Mouse (Mus musculus) heart, embryonic 14.5 days (tissue): ENCODE measurements at regions not wholly inside any gene's neighbourhood (a gene's known extent, or its start where the extent isn't known, plus 50 kb on each side); places are given as distances from the start of the nearest gene placed in this dataset.

Experiments
- ATAC-seq: fragments of 200-750 bp; cut with Nextera tagmentation; 2 replicates; pipeline ENCODE4 v1.8.0; 2017; ENCODE audit warnings: low read depth, moderate TSS enrichment; ENCODE audit not compliant: insufficient number of reproducible peaks, insufficient read depth, low FRiP score
- H3K27ac ChIP-seq, 2 experiments: fragments of 200-500 bp in 1 of 2; fragments of 300-500 bp in 1 of 2; sonication (generic) in 1 of 2; replicated peaks in 1 of 2; 2 replicates each; pipeline ENCODE4 v1.5.1; 2012 to 2014; ENCODE audit warnings: low read depth in 2 of 2, low read length in 2 of 2, control low read depth in 1 of 2, mild to moderate bottlenecking in 1 of 2, mixed read lengths in 1 of 2; ENCODE audit not compliant: control insufficient read depth in 1 of 2, insufficient read depth in 1 of 2
- H3K27me3 ChIP-seq: fragments of 300-500 bp; sonication (generic); 2 replicates; pipeline ENCODE4 v1.6.1; 2014; ENCODE audit warnings: mild to moderate bottlenecking, low read length, control low read depth; ENCODE audit not compliant: control insufficient read depth, insufficient read depth
- H3K36me3 ChIP-seq: fragments of 300-500 bp; sonication (generic); 2 replicates; pipeline ENCODE4 v1.6.1; 2014; ENCODE audit warnings: mild to moderate bottlenecking, control low read depth, low read length, mixed read lengths; ENCODE audit not compliant: control insufficient read depth, insufficient read depth
- H3K4me1 ChIP-seq, 2 experiments: fragments of 200-500 bp in 1 of 2; fragments of 300-500 bp in 1 of 2; sonication (generic) in 1 of 2; 2 replicates each; pipeline ENCODE4 v1.6.1; 2012 to 2014; ENCODE audit warnings: low read length in 2 of 2, control low read depth in 1 of 2, mixed read lengths in 1 of 2; ENCODE audit not compliant: control insufficient read depth in 2 of 2, insufficient read depth in 2 of 2
- H3K4me2 ChIP-seq: fragments of 300-500 bp; sonication (generic); 2 replicates; pipeline ENCODE4 v1.6.1; 2014; ENCODE audit warnings: mild to moderate bottlenecking, low read length
- H3K4me3 ChIP-seq, 2 experiments: fragments of 200-500 bp in 1 of 2; fragments of 300-500 bp in 1 of 2; sonication (generic) in 1 of 2; 2 replicates each; pipeline ENCODE4 v1.5.1; 2012 to 2014; ENCODE audit warnings: low read length in 2 of 2, mild to moderate bottlenecking in 2 of 2, control low read depth in 1 of 2, low read depth in 1 of 2, moderate library complexity in 1 of 2; ENCODE audit not compliant: control insufficient read depth in 1 of 2, insufficient read depth in 1 of 2
- H3K9ac ChIP-seq: fragments of 300-500 bp; sonication (generic); 2 replicates; pipeline ENCODE4 v1.6.1; 2014; ENCODE audit warnings: mild to moderate bottlenecking, low read length
- H3K9me3 ChIP-seq: fragments of 300-500 bp; sonication (generic); 2 replicates; pipeline ENCODE4 v1.6.1; 2016; ENCODE audit warnings: low read length, control low read depth; ENCODE audit not compliant: control insufficient read depth
- WGBS: fragments of 180-500 bp; shearing (Covaris S2); extraction: QIAGEN DNeasy Blood & Tissue Kit; methylation state at CpG from one replicate; pipeline ENCODE4 v1.1.7; 2014; 5-methylcytosine and 5-hydroxymethylcytosine counted together

DNA sequence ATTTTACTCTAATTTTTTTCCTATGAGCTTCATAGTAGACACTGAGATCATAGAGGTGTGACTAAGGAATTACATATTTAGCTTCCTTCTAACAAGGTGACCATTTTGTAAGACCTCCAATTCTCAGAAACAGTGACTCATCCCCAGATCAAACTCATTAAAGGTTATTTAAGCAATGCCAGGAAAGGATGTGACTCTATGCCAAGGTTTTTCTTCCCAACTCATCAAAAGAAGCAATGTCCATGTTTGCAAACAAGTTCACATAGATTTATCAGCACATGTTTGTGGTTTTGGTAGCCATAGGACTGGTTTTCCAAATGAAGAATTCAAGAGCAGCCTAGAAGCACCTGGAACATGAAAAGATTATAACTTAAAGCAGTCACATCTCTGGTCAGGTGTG lies 792.6 kb upstream of the Mms22l start:
- no peak overlapping the region for H3K4me3 ChIP-seq
- H3K27me3 ChIP-seq, result no peaks in the 10 kb centered on the region
- no peak for ATAC-seq
- H3K9me3 ChIP-seq, result no peaks in the 10 kb centered on the region
- H3K4me1 ChIP-seq, result no peaks in the 10 kb centered on the region
- no peak overlapping the region for H3K27ac ChIP-seq
- no peak overlapping the region for H3K9ac ChIP-seq
- no peak overlapping the region for H3K4me2 ChIP-seq
- no peaks in the 10 kb centered on the region for H3K36me3 ChIP-seq

DNA sequence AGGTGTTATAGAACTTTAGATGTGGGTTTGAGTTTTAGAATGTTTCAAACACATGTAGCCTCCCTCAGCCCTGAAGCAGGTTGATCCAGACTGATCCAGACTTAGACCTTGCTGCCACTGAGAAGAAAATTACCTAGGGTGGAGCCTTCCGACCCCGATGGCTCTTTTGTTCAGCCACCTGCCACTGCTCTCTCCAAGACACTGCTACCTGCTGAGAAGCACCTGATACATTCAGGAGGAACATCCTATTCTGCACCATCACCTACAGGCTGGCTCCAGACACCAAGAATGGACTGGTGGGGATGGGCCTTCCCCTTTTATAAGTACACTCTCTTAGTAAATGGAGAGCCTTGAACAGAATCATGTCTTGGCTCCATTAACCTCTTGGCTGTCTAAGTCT lies 785.5 kb upstream of the Mms22l start:
- H3K4me1 ChIP-seq, result no peaks in the 10 kb centered on the region
- no peaks in the 10 kb centered on the region for H3K9me3 ChIP-seq
- no peaks in the 10 kb centered on the region for H3K36me3 ChIP-seq
- no peaks in the 10 kb centered on the region for H3K27me3 ChIP-seq
- no peak overlapping the region for H3K27ac ChIP-seq
- H3K4me3 ChIP-seq, result no peak overlapping the region
- H3K9ac ChIP-seq, result no peak overlapping the region
- WGBS, result 82% methylated on average over 2 of the region's 2 CpGs
- H3K4me2 ChIP-seq, result no peak overlapping the region
- ATAC-seq, result no peak

- Histone ChIP-seq H3K4me2 (no peak overlapping the region), H3K27ac (no peak overlapping the region), H3K9ac (no peak overlapping the region), H3K4me3 (no peak overlapping the region), H3K9me3 (no peaks in the 10 kb centered on the region), H3K36me3 (no peaks in the 10 kb centered on the region), H3K4me1 (no peaks in the 10 kb centered on the region), H3K27me3 (no peaks in the 10 kb centered on the region)
- 86% methylated on average over 8 of the region's 8 CpGs for WGBS
- ATAC-seq, result no peak
Measured at GRCm38 (mm10) chr4:23713781-23714415, 782.4 kb upstream of the Mms22l start.

DNA sequence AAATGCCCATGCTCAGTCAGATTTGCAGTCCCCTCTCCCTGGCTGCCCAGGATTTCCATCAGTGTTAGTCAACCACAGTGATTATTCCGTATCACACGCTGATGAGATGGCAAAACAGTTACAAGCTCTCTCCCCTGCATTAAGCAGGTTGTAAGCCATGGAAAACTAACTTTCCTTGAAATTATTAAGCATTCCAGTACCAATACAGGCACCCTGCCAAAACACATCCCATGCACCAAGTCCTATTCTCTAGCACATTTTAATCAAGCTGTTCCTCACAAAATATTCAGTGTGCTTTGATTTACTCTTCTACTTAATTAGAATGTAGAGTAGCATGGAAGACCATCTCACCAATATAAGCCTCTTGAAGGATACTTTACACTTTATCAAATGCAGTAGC lies 768.4 kb upstream of the Mms22l start:
- 72% methylated on average over 2 of the region's 2 CpGs for WGBS
- Histone ChIP-seq H3K4me3 (no peak overlapping the region), H3K9me3 (no peaks in the 10 kb centered on the region), H3K27ac (no peak overlapping the region), H3K4me2 (no peak overlapping the region), H3K36me3 (no peaks in the 10 kb centered on the region), H3K4me1 (no peaks in the 10 kb centered on the region), H3K27me3 (no peaks in the 10 kb centered on the region), H3K9ac (no peak overlapping the region)
- no peak for ATAC-seq

DNA sequence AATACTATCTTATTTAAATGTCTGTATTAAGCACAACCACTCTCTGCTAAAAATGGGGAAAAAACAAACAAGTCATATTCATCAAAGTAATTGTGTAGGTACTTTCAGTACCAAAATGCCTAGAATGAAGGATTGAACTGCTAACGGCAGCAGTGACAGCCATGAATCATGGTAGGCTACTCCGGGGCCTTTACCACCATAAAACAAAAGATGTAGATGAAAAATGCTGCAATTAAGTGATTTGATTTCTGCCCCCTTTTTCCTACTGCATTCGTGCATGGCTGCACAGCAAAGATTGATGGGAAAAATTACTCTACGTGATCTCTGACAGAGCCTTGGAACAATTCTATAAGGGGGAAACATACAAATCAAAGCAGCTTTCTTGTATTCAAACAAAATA lies 763.8 kb upstream of the Mms22l start:
- Histone ChIP-seq H3K27me3 (no peaks in the 10 kb centered on the region), H3K9me3 (no peaks in the 10 kb centered on the region), H3K4me2 (no peak overlapping the region), H3K9ac (no peak overlapping the region), H3K27ac (no peak overlapping the region), H3K4me3 (no peak overlapping the region), H3K4me1 (no peaks in the 10 kb centered on the region), H3K36me3 (no peaks in the 10 kb centered on the region)
- WGBS, result 81% methylated on average over 4 of the region's 4 CpGs
- no peak for ATAC-seq

- H3K27me3 ChIP-seq, result no peaks in the 10 kb centered on the region
- no peak overlapping the region for H3K9ac ChIP-seq
- WGBS, result 83% methylated on average over 7 of the region's 7 CpGs
- no peaks in the 10 kb centered on the region for H3K9me3 ChIP-seq
- H3K4me3 ChIP-seq, result no peak overlapping the region
- no peak overlapping the region for H3K4me2 ChIP-seq
- no peaks in the 10 kb centered on the region for H3K36me3 ChIP-seq
- H3K27ac ChIP-seq, result no peak overlapping the region
- no peaks in the 10 kb centered on the region for H3K4me1 ChIP-seq
- no peak for ATAC-seq
Measured at GRCm38 (mm10) chr4:23744079-23744478, 752.2 kb upstream of the Mms22l start.

DNA sequence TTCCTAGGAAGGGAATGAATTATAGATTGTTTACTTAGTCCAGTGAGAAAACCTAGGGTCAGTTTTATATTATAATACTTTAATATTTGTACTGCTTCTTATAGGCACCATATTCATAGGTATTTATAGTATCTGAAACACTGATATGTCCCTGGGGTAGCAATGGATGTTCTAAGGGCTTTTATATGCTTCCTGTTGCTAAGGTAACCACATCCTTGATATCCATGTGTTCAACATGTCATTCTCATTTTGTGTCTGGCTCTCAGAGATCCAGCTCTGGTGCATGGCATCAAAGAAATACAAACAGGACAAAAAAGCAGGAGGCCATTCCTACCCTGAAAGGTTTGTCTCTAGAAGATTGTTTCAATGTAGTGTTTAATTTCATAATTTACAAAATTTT lies 738.2 kb upstream of the Mms22l start:
- Histone ChIP-seq H3K27me3 (no peaks in the 10 kb centered on the region), H3K36me3 (no peaks in the 10 kb centered on the region), H3K4me1 (no peaks in the 10 kb centered on the region), H3K9me3 (no peaks in the 10 kb centered on the region), H3K4me2 (no peak overlapping the region), H3K9ac (no peak overlapping the region), H3K4me3 (no peak overlapping the region), H3K27ac (no peak overlapping the region)
- ATAC-seq, result no peak

GRCm38 (mm10) chr4:23787417-23788204 lies 708.6 kb upstream of the Mms22l start:
- H3K27ac ChIP-seq, result no peak overlapping the region
- 77% methylated on average over 4 of the region's 4 CpGs for WGBS
- H3K36me3 ChIP-seq, result no peaks in the 10 kb centered on the region
- H3K4me2 ChIP-seq, result no peak overlapping the region
- H3K9ac ChIP-seq, result no peak overlapping the region
- no peak overlapping the region for H3K4me3 ChIP-seq
- no peaks in the 10 kb centered on the region for H3K9me3 ChIP-seq
- no peaks in the 10 kb centered on the region for H3K27me3 ChIP-seq
- no peaks in the 10 kb centered on the region for H3K4me1 ChIP-seq
- no peak for ATAC-seq
